Mouse (Mus musculus) liver, adult 2 months (tissue): ENCODE data around the gene Nkpd1.

ENCODE experiments used
- CTCF ChIP-seq: fragments of 200-500 bp; IDR thresholded peaks from 2 replicates; pipeline ENCODE4 v1.5.1; 2011; ENCODE audit warnings: low read depth, low read length, control low read depth
- POLR2A ChIP-seq: fragments of 200-500 bp; IDR thresholded peaks from 2 replicates; pipeline ENCODE4 v1.6.1; 2011; ENCODE audit warnings: low read length, control low read depth; ENCODE audit not compliant: insufficient read depth; ENCODE audit errors: extremely low read depth

- no peak for TF ChIP-seq POLR2A
- TF ChIP-seq CTCF, result no peak
Measured at GRCm38 (mm10) chr7:19557982-19558900, 40.6 kb downstream of the Nkpd1 start.
